Mouse (Mus musculus) limb, embryonic 14.5 days (tissue): ENCODE results near the gene Kcna10. TPM values are rescaled to one million over a fixed set of nuclear protein-coding genes. Genes with fewer than 3 reads are reported as not detected.

Experiments used
- ATAC-seq: fragments of 200-750 bp; cut with Nextera tagmentation; 2 replicates; pipeline ENCODE4 v1.8.0; 2017; ENCODE audit warnings: low read depth, moderate number of reproducible peaks, moderate TSS enrichment; ENCODE audit not compliant: low FRiP score
- DNase-seq: peaks from one replicate; pipeline ENCODE4 v3.0.0-alpha.2; 2015; ENCODE audit warnings: low spot score
- H3K27ac ChIP-seq: fragments of 300-500 bp; sonication (generic); replicated peaks from 2 replicates; pipeline ENCODE4 v1.5.1; 2014; ENCODE audit warnings: low read depth, mild to moderate bottlenecking, low read length, moderate library complexity, mixed read lengths
- H3K27me3 ChIP-seq: fragments of 300-500 bp; sonication (generic); 2 replicates; pipeline ENCODE4 v1.6.1; 2014; ENCODE audit warnings: low read length, mixed read lengths; ENCODE audit not compliant: control insufficient read depth, insufficient read depth
- H3K36me3 ChIP-seq: fragments of 300-500 bp; sonication (generic); 2 replicates; pipeline ENCODE4 v1.6.1; 2014; ENCODE audit warnings: mild to moderate bottlenecking, low read length, moderate library complexity, mixed read lengths; ENCODE audit not compliant: control insufficient read depth, insufficient read depth
- H3K4me1 ChIP-seq: fragments of 300-500 bp; sonication (generic); 2 replicates; pipeline ENCODE4 v1.6.1; 2014; ENCODE audit warnings: antibody characterized with exemption, low read length, mixed read lengths; ENCODE audit not compliant: control insufficient read depth, insufficient read depth
- H3K4me2 ChIP-seq: fragments of 300-500 bp; sonication (generic); replicated peaks from 2 replicates; pipeline ENCODE4 v1.6.1; 2014; ENCODE audit warnings: low read depth, mild to moderate bottlenecking, low read length, moderate library complexity; ENCODE audit not compliant: severe bottlenecking
- H3K4me3 ChIP-seq: fragments of 300-500 bp; sonication (generic); replicated peaks from 2 replicates; pipeline ENCODE4 v1.5.1; 2014; ENCODE audit warnings: low read length
- H3K9ac ChIP-seq: fragments of 300-500 bp; sonication (generic); 2 replicates; pipeline ENCODE4 v1.6.1; 2014; ENCODE audit warnings: mild to moderate bottlenecking, low read depth, low read length, moderate library complexity; ENCODE audit not compliant: severe bottlenecking
- H3K9me3 ChIP-seq: fragments of 300-500 bp; sonication (generic); 2 replicates; pipeline ENCODE4 v1.6.1; 2016; ENCODE audit warnings: low read length; ENCODE audit not compliant: control insufficient read depth
- POLR2A ChIP-seq: fragments of 200-500 bp; IDR thresholded peaks from 2 replicates; pipeline ENCODE4 v1.8.0; 2012; ENCODE audit warnings: inconsistent platforms, mild to moderate bottlenecking, moderate library complexity, borderline replicate concordance; ENCODE audit not compliant: insufficient read depth, insufficient read length; ENCODE audit errors: extremely low read depth
- whole genome bisulfite sequencing: fragments of 180-500 bp; shearing (Covaris S2); extraction: QIAGEN DNeasy Blood & Tissue Kit; methylation state at CpG from one replicate; pipeline ENCODE4 v1.1.7; 2014; 5-methylcytosine and 5-hydroxymethylcytosine counted together
- polyA plus RNA-seq, 2 experiments: library from polyadenylated mRNA; depleted of rRNA in 1 of 2; stranded (reverse) in 1 of 2; unstranded in 1 of 2; fragments of >200 nt; fragmentation: Nextera tagmentation in 1 of 2; extraction: Ambion mirVana in 1 of 2; gene quantifications; 2 replicates each; pipeline versions ENCODE4 v1.2.1 to v1.2.3; 2012 to 2014

Kcna10 gene
- polyA plus RNA-seq, 2 experiments: not detected

GRCm38 (mm10) chr3:107162741-107163140, 20.1 kb upstream of the Kcna10 start:
- TF ChIP-seq POLR2A: no peak
- Histone ChIP-seq H3K27me3 (no peaks in the 10 kb centered on the region), H3K4me3 (no peak overlapping the region), H3K9ac (no peak overlapping the region), H3K27ac (no peak overlapping the region), H3K36me3 (no peaks in the 10 kb centered on the region), H3K4me2 (no peak overlapping the region), H3K9me3 (no peaks in the 10 kb centered on the region), H3K4me1 (no peaks in the 10 kb centered on the region)
- 85% methylated on average over 2 of the region's 2 CpGs for WGBS
- no peak for DNase-seq
- ATAC-seq: no peak

GRCm38 (mm10) chr3:107169552-107169951, 13.3 kb upstream of the Kcna10 start:
- no peak overlapping the region for H3K4me3 ChIP-seq
- H3K4me1 ChIP-seq: no peaks in the 10 kb centered on the region
- H3K27me3 ChIP-seq: no peaks in the 10 kb centered on the region
- 72% methylated on average over 2 of the region's 2 CpGs for WGBS
- H3K9me3 ChIP-seq: no peaks in the 10 kb centered on the region
- no peak for TF ChIP-seq POLR2A
- no peak overlapping the region for H3K9ac ChIP-seq
- ATAC-seq (no peak), DNase-seq (no peak)
- no peak overlapping the region for H3K27ac ChIP-seq
- H3K36me3 ChIP-seq: no peaks in the 10 kb centered on the region
- no peak overlapping the region for H3K4me2 ChIP-seq

GRCm38 (mm10) chr3:107171964-107172363, 10.9 kb upstream of the Kcna10 start:
- Histone ChIP-seq H3K4me1 (no peaks in the 10 kb centered on the region), H3K4me3 (no peak overlapping the region), H3K27ac (no peak overlapping the region), H3K4me2 (no peak overlapping the region), H3K9ac (no peak overlapping the region), H3K27me3 (no peaks in the 10 kb centered on the region), H3K9me3 (no peaks in the 10 kb centered on the region), H3K36me3 (no peaks in the 10 kb centered on the region)
- DNase-seq (no peak), ATAC-seq (no peak)
- WGBS: 74% methylated on average over 3 of the region's 3 CpGs
- TF ChIP-seq POLR2A: no peak

- Histone ChIP-seq H3K4me1 (no peaks in the 10 kb centered on the region), H3K9me3 (no peaks in the 10 kb centered on the region), H3K4me2 (no peak overlapping the region), H3K9ac (no peak overlapping the region), H3K27me3 (no peaks in the 10 kb centered on the region), H3K27ac (no peak overlapping the region), H3K4me3 (no peak overlapping the region), H3K36me3 (no peaks in the 10 kb centered on the region)
- ATAC-seq: no peak
- no peak for DNase-seq
- no peak for TF ChIP-seq POLR2A
- WGBS: 72% methylated on average over 1 of the region's 1 CpGs
Observed at GRCm38 (mm10) chr3:107172556-107172955, 10.3 kb upstream of the Kcna10 start.

- Histone ChIP-seq H3K36me3 (no peaks in the 10 kb centered on the region), H3K9me3 (no peaks in the 10 kb centered on the region), H3K9ac (no peak overlapping the region), H3K4me1 (no peaks in the 10 kb centered on the region), H3K27me3 (no peaks in the 10 kb centered on the region), H3K27ac (no peak overlapping the region), H3K4me2 (no peak overlapping the region), H3K4me3 (no peak overlapping the region)
- 63% methylated on average over 4 of the region's 4 CpGs for WGBS
- DNase-seq: no peak
- TF ChIP-seq POLR2A: no peak
- ATAC-seq: no peak
Observed at GRCm38 (mm10) chr3:107175486-107175885, 7.4 kb upstream of the Kcna10 start.

GRCm38 (mm10) chr3:107176501-107176900, 6.4 kb upstream of the Kcna10 start:
- Histone ChIP-seq H3K4me1 (no peaks in the 10 kb centered on the region), H3K27me3 (no peaks in the 10 kb centered on the region), H3K9me3 (no peaks in the 10 kb centered on the region), H3K9ac (no peak overlapping the region), H3K4me2 (no peak overlapping the region), H3K4me3 (no peak overlapping the region), H3K36me3 (no peaks in the 10 kb centered on the region), H3K27ac (no peak overlapping the region)
- DNase-seq (no peak), ATAC-seq (no peak)
- 53% methylated on average over 9 of the region's 9 CpGs for WGBS
- TF ChIP-seq POLR2A: no peak
